Mouse (Mus musculus) NIH3T3 (cell line): ENCODE data around the gene Gm13305.
"Not testable (repeated sequence)": the region's sequence is repeated elsewhere in the genome, so short reads cannot be mapped to it uniquely, and the experiment has no call there.

Experiments
- DNase-seq: peaks from one replicate; pipeline ENCODE4 v3.0.0-alpha.2; 2012; ENCODE audit warnings: low read depth

The Gm13305 gene

GRCm38 (mm10) chr4:42168503-42168902 is at the start of gene Gm13305:
Gene Gm13305 (minus strand): TSS chr4:42168603.
- DNase-seq: not testable (repeated sequence)

- DNase-seq: not testable (repeated sequence)
Observed at GRCm38 (mm10) chr4:42184980-42185372, 16.6 kb upstream of the Gm13305 start.

GRCm38 (mm10) chr4:42184324-42184979 is 16.0 kb upstream of the Gm13305 start:
- DNase-seq: not testable (repeated sequence)

GRCm38 (mm10) chr4:42183234-42184197 is 15.1 kb upstream of the Gm13305 start:
- DNase-seq: not testable (repeated sequence)

- DNase-seq: not testable (repeated sequence)
Observed at GRCm38 (mm10) chr4:42178243-42178642, 9.8 kb upstream of the Gm13305 start.

GRCm38 (mm10) chr4:42153136-42153535 is 15.3 kb downstream of the Gm13305 start, which contains the start of gene Gm13306:
Gene Gm13306 (plus strand): TSS chr4:42153436.
- not testable (repeated sequence) for DNase-seq

GRCm38 (mm10) chr4:42114517-42114916 is 53.9 kb downstream of the Gm13305 start, which contains the start of gene Gm13304:
Gene Gm13304 (plus strand): TSS chr4:42114817.
- DNase-seq: not testable (repeated sequence)
